In the genomic region with DNA sequence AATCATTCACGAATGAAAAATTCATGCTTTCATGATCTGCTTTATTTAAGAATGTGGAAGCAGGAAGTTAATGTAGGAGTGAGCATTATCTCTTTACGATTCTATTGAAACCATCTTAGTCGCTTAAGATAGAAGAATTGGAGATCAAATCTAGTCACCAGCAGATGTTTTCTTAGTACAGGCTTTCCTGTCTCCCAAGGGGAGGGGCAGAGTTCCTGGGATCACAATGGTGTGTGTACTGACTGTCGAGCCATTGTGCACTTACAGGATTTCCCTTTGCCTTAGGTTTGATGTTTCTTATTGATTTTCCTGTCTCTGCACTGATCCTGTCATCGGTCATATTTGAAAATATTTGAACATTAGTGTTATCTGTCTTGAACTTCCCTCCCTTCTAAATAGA, we compare ENCODE assay signal across 8 mouse cellular contexts. TPM values are rescaled to one million over a fixed set of nuclear protein-coding genes. Genes with fewer than 3 reads are reported as not detected.
A peak's percentile ranks its signal among the peaks of the same experiment; 100 is the strongest.
DNase-seq lines count a peak whose midpoint lies in the region; ATAC-seq lines count a peak whose summit lies in the region.

No protein-coding gene starts in this region.

- H3K4me3 ChIP-seq in neural tube, embryonic 11.5 days (ENCODE audit: low read depth, low read length): peak overlapping the region; percentile 76
- peak overlapping the region; percentile 54 for H3K4me3 ChIP-seq in hindbrain, embryonic 14.5 days (replicated peaks; ENCODE audit: low read length)

- H3K27ac ChIP-seq in neural tube, embryonic 11.5 days (ENCODE audit: low read depth, low read length): no peak overlapping the region
- H3K27ac ChIP-seq in hindbrain, embryonic 14.5 days: peak overlapping the region; percentile 57

- peak; percentile 62 for ATAC-seq in neural tube, embryonic 11.5 days (ENCODE audit: insufficient read depth, low FRiP score, low TSS enrichment)
- ATAC-seq in hindbrain, embryonic 14.5 days (ENCODE audit: low FRiP score): peak; percentile 61; the same call in 1 of the 2 replicates
- peak; percentile 15 for ATAC-seq in megakaryocyte, adult 5-6 weeks (ENCODE audit: poor library complexity, severe bottlenecking)

- no peaks in the 10 kb centered on the region for H3K9me3 ChIP-seq in neural tube, embryonic 11.5 days (ENCODE audit: control insufficient read depth, low read length)
- H3K9me3 ChIP-seq in hindbrain, embryonic 14.5 days (ENCODE audit: control insufficient read depth, low read length): peaks cover 3% of the 10 kb centered on the region; the same call in 1 of the 2 replicates

- H3K9ac ChIP-seq in neural tube, embryonic 11.5 days (ENCODE audit: low read length): no peak overlapping the region
- H3K9ac ChIP-seq in hindbrain, embryonic 14.5 days: peak overlapping the region; percentile 72

- 33% methylated on average over 5 of the region's 5 CpGs for WGBS in neural tube, embryonic 11.5 days
- 29% methylated on average over 5 of the region's 5 CpGs for WGBS in hindbrain, embryonic 14.5 days

- no peak for DNase-seq in neural tube, embryonic 11.5 days (ENCODE audit: low spot score)
- no peak for DNase-seq in neural tube, embryonic 10.5 days (ENCODE audit: extremely low spot score, low spot score)
- DNase-seq in embryo, embryonic 9.5 days (ENCODE audit: extremely low spot score): peak; percentile 21
- DNase-seq in hindbrain, embryonic 14.5 days (ENCODE audit: low spot score): peak; percentile 43
- no peak for DNase-seq in left cerebral cortex, postnatal 10 days (ENCODE audit: extremely low spot score in 1 of 2, low spot score in 2 of 2)
- DNase-seq in layer of hippocampus, adult 11-12 months (ENCODE audit: low spot score): no peak
- DNase-seq in kidney, postnatal 10 days: no peak

- H3K27me3 ChIP-seq in neural tube, embryonic 11.5 days (ENCODE audit: control insufficient read depth, insufficient read depth, low read length): no peaks in the 10 kb centered on the region
- no peaks in the 10 kb centered on the region for H3K27me3 ChIP-seq in hindbrain, embryonic 14.5 days (ENCODE audit: control insufficient read depth, insufficient read depth, low read length)

- no peaks in the 10 kb centered on the region for H3K36me3 ChIP-seq in neural tube, embryonic 11.5 days (ENCODE audit: control insufficient read depth, insufficient read depth, low read length)
- no peaks in the 10 kb centered on the region for H3K36me3 ChIP-seq in hindbrain, embryonic 14.5 days (replicated peaks; ENCODE audit: control insufficient read depth, insufficient read depth)

- intact Hi-C loops in left cerebral cortex, postnatal 10 days (cut with DNase I): no loop called here

- peak overlapping the region; percentile 77 for H3K4me2 ChIP-seq in neural tube, embryonic 11.5 days (ENCODE audit: low read depth)
- peak overlapping the region; percentile 63 for H3K4me2 ChIP-seq in hindbrain, embryonic 14.5 days (replicated peaks)

- no peaks in the 10 kb centered on the region for H3K4me1 ChIP-seq in neural tube, embryonic 11.5 days (ENCODE audit: control insufficient read depth, insufficient read depth, low read length)
- H3K4me1 ChIP-seq in hindbrain, embryonic 14.5 days (replicated peaks; ENCODE audit: control insufficient read depth, insufficient read depth, low read length): peaks cover 9% of the 10 kb centered on the region; the same call in 1 of the 2 replicates

RNA-seq across cellular contexts. Expression of a gene that starts 0.4 kb away (rescaled TPM):
- polyA plus RNA-seq in neural tube, embryonic 11.5 days (2014; fragmentation: Nextera tagmentation; extraction: Ambion mirVana): 0.19 and 0.58 TPM in 2 replicates
- polyA plus RNA-seq in hindbrain, embryonic 14.5 days (2014; fragmentation: Nextera tagmentation; extraction: Ambion mirVana): 1.2 and 1.3 TPM in 2 replicates
- 0.60 TPM in 1 of 2 replicates, not detected in the other for total RNA-seq in megakaryocyte, adult 5-6 weeks (2015)
- total RNA-seq in megakaryocyte, adult 5-6 weeks (2017): 0.65 TPM in 1 of 2 replicates, not detected in the other
- total RNA-seq in left cerebral cortex, postnatal 10 days (2021): 1 to 10 TPM; 3.2 to 3.6 TPM

RNA-seq across cellular contexts. Expression of a gene that starts 25.7 kb away (rescaled TPM):
- polyA plus RNA-seq in neural tube, embryonic 11.5 days (2014; fragmentation: Nextera tagmentation; extraction: Ambion mirVana): 1.9 and 2.0 TPM in 2 replicates
- polyA plus RNA-seq in hindbrain, embryonic 14.5 days (2014; fragmentation: Nextera tagmentation; extraction: Ambion mirVana): 1.9 and 2.3 TPM in 2 replicates
- total RNA-seq in megakaryocyte, adult 5-6 weeks (2015): 10.9 and 11.7 TPM in 2 replicates
- 8.4 and 8.7 TPM in 2 replicates for total RNA-seq in megakaryocyte, adult 5-6 weeks (2017)
- 1 to 10 TPM; 2.3 to 2.5 TPM for total RNA-seq in left cerebral cortex, postnatal 10 days (2021)

RNA-seq across cellular contexts. Expression of a gene that starts 28.5 kb away (rescaled TPM):
- 1.9 and 4.0 TPM in 2 replicates for polyA plus RNA-seq in neural tube, embryonic 11.5 days (2014; fragmentation: Nextera tagmentation; extraction: Ambion mirVana)
- polyA plus RNA-seq in hindbrain, embryonic 14.5 days (2014; fragmentation: Nextera tagmentation; extraction: Ambion mirVana): 6.2 and 6.7 TPM in 2 replicates
- 4.7 and 5.6 TPM in 2 replicates for total RNA-seq in megakaryocyte, adult 5-6 weeks (2015)
- total RNA-seq in megakaryocyte, adult 5-6 weeks (2017): 2.9 and 4.3 TPM in 2 replicates
- total RNA-seq in left cerebral cortex, postnatal 10 days (2021): 10 to 100 TPM; 19.8 to 20.5 TPM

RNA-seq across cellular contexts. Expression of a gene that starts 53.6 kb away (rescaled TPM):
- polyA plus RNA-seq in neural tube, embryonic 11.5 days (2014; fragmentation: Nextera tagmentation; extraction: Ambion mirVana): 0.68 and 1.1 TPM in 2 replicates
- not detected in 2 replicates for polyA plus RNA-seq in hindbrain, embryonic 14.5 days (2014; fragmentation: Nextera tagmentation; extraction: Ambion mirVana)
- 4.0 and 7.5 TPM in 2 replicates for total RNA-seq in megakaryocyte, adult 5-6 weeks (2015)
- total RNA-seq in megakaryocyte, adult 5-6 weeks (2017): 17.5 and 18.9 TPM in 2 replicates
- not detected for total RNA-seq in left cerebral cortex, postnatal 10 days (2021)

RNA-seq across cellular contexts. Expression of a gene that starts 53.7 kb away (rescaled TPM):
- polyA plus RNA-seq in neural tube, embryonic 11.5 days (2014; fragmentation: Nextera tagmentation; extraction: Ambion mirVana): 0.82 and 1.3 TPM in 2 replicates
- 0.79 and 0.93 TPM in 2 replicates for polyA plus RNA-seq in hindbrain, embryonic 14.5 days (2014; fragmentation: Nextera tagmentation; extraction: Ambion mirVana)
- total RNA-seq in megakaryocyte, adult 5-6 weeks (2015): 14.0 and 14.4 TPM in 2 replicates
- total RNA-seq in megakaryocyte, adult 5-6 weeks (2017): 11.3 and 12.1 TPM in 2 replicates
- under 1 TPM; 0.63 to 0.64 TPM for total RNA-seq in left cerebral cortex, postnatal 10 days (2021)

Comparison
In these comparisons a context has a peak if more than half of its experiments do, and no peak if none do; other contexts are left out.
1. DNase-seq: peak in embryo, embryonic 9.5 days (single experiment) and hindbrain, embryonic 14.5 days (single experiment); none in neural tube, embryonic 11.5 days (single experiment), neural tube, embryonic 10.5 days (single experiment), left cerebral cortex, postnatal 10 days (0 of 2), layer of hippocampus, adult 11-12 months (single experiment) and kidney, postnatal 10 days (single experiment).
2. Peak in every context shown above with its lines, with median percentiles within 50 percentile points of each other: ATAC-seq.